Mouse (Mus musculus) kidney, adult 2 months (tissue): ENCODE results near the gene Klk6.

Source experiments
- CTCF ChIP-seq: fragments of 200-500 bp; conservative IDR thresholded peaks from 2 replicates; pipeline ENCODE4 v1.5.1; 2011; ENCODE audit warnings: low read depth, mild to moderate bottlenecking, control low read depth, low read length, moderate library complexity, mixed read lengths; ENCODE audit not compliant: insufficient read depth, insufficient read length
- POLR2A ChIP-seq: fragments of 200-500 bp; IDR thresholded peaks from one replicate; pipeline ENCODE4 v1.6.1; 2011; ENCODE audit warnings: low read depth, low read length, control low read depth

GRCm38 (mm10) chr7:43799876-43800275 lies 24.4 kb upstream of the Klk6 start:
- no peak for TF ChIP-seq POLR2A
- no peak for TF ChIP-seq CTCF
